Mouse (Mus musculus) effector memory CD4-positive, alpha-beta T cell, adult 5 months (primary cell): ENCODE measurements around the gene Pcolce2. TPM values are rescaled to one million over a fixed set of nuclear protein-coding genes. Genes with fewer than 3 reads are reported as not detected.

Experiments
- polyA plus RNA-seq: library from polyadenylated mRNA; unstranded; fragments of 100-300 nt; shearing (Covaris generic); gene quantifications from one replicate; pipeline ENCODE4 v1.2.1, GENCODE M21; 2017

The Pcolce2 gene
- polyA plus RNA-seq, result 0.17 TPM

DNA sequence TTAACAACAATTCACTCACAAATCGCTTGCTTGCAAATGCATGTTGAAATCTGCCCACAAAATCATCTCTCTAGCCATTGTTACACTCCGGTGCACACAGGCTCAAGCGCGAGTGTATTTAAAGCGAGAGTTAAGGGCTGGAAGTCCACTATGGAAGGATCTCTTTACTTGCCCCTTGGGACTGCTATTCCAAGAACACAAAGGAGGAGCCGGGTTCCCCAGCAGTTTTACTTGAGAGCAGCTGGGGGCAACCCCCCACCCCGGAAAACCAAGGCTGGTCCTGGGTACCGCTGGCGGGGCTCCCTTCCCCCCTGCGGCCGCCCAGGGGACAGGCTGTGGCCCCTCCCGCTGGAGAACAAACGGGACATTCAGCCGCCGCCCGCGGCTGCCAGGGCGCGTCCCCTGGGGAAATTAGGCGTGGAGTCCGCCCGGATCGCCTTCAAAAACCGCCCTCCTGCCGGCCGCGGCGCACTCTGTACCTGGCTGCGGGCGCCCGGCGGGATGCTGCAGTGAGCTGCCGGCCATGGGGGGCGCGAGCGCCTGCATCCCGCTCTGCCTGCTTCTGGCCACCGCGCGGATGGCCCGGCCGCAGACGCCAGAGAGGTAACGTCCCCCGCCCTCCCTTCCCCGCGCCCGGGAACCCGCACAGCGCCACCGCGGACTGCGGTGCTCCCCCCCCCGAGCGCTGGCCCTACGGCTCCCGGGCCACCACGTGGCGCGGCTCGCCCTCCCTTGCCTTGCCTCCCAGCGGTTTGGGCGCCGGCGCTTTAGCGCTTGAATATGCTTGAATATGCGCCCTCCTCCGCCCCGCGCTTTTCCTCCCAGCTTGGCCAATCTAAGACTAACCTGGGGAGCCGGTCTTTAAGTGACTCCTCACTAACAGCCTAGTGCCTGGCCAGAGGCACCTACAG, at the start of gene Pcolce2:
Pcolce2 (plus strand) TSS at position 331 of the 911 bp plus-strand sequence.

Other genes with a start within 250 kb of the Pcolce2 start
- 7.9 TPM for gene Chst2, start 230.9 kb upstream of the Pcolce2 start, polyA plus RNA-seq
- 144 TPM for gene U2surp, start 125.6 kb upstream of the Pcolce2 start, polyA plus RNA-seq
- gene Paqr9, start 77.9 kb upstream of the Pcolce2 start, polyA plus RNA-seq, result 0.07 TPM
- gene Trpc1, start 112.8 kb downstream of the Pcolce2 start, polyA plus RNA-seq, result 2.6 TPM
- 0.36 TPM for gene Pls1, start 207.7 kb downstream of the Pcolce2 start, polyA plus RNA-seq
- gene Atr, start 220.0 kb downstream of the Pcolce2 start, polyA plus RNA-seq, result 26.2 TPM